Mouse (Mus musculus): ENCODE measurements around the gene Bbs4.

The Bbs4 gene

DNA sequence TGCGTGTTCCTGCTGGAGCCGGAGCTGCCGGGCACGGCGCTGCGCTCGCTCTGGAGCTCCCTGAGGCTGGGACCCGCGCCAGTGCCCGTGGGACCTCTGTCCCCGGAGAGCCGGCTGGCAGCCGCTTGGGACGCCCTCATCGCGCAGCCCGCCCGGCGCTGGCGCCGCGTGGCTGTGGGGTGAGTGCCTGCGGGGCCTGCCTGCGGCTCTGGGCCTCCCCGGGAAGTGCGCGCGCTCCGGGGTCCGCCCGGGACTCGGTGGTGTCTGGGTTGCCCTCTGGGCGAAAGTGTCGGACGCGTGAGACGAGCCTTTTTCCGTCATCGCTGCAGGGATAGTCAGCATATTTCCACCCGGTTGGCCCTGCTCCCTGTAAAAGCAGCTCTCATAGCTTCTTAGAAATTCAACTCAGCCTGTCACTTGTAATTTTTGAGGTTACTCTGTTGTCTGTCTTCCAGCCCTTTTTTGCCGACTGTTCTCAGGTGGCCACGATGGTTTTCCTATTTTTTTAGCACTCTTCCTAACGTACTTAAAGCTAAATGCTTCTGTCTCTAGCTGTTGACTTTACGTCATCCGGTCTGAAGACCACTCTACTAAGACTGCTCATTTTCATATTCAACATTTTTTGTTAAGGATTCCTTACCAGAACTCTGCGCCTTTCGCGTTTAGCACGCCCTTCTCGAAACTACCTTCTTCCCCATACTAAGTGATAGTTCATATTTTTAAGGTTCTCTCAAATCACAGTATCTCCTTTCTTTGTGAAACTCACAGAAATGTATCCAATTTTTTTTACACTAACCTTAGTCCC, 61.4 kb downstream of the Bbs4 start:
- DNase-seq (ENCODE audit: low spot score) = no peak

DNA sequence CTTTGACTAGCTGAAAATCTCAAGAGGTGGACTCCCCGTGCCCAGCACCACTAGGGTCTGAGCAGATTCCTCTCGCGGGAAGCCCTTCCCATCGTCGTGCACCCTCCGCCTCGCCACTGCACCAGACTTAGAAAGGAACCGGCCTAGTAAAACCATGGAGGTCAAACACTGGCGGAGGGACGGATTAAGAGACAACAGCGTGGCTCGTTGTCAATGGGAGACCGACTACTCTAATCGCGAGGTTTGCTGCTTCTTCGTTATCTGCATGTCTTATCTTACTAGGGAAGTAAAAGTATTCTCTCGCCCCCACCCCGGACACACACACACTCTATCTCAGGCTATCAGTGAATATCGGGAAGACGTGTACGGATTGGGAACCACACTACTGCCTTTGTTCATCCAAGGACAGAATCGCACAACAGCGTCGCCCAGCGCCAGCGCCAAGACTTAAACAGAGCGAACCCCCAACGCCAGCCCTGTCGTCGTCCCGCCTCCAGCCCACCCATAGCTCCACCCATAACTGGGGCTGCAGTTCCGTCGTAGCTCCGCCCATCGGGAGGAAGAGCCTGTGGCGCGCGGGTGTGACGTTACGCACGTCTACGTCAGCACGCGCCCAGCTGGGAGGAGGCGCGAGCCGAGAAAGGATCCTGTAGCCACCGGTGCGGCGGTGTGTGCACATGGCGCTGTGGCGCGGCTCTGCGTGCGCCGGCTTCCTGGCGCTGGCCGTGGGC, 62.2 kb downstream of the Bbs4 start, which contains the start of gene Adpgk:
Gene Adpgk, plus strand, starts transcription at position 602 of the 731 bp plus-strand sequence.
- DNase-seq (ENCODE audit: low spot score) = peak; percentile 82

GRCm38 (mm10) chr9:59289529-59290115, 63.7 kb downstream of the Bbs4 start:
- DNase-seq (ENCODE audit: low spot score) = no peak

GRCm38 (mm10) chr9:59288685-59289410, 64.5 kb downstream of the Bbs4 start:
- no peak for DNase-seq (ENCODE audit: low spot score)

GRCm38 (mm10) chr9:59288058-59288457, 65.2 kb downstream of the Bbs4 start:
- no peak for DNase-seq (ENCODE audit: low spot score)

DNA sequence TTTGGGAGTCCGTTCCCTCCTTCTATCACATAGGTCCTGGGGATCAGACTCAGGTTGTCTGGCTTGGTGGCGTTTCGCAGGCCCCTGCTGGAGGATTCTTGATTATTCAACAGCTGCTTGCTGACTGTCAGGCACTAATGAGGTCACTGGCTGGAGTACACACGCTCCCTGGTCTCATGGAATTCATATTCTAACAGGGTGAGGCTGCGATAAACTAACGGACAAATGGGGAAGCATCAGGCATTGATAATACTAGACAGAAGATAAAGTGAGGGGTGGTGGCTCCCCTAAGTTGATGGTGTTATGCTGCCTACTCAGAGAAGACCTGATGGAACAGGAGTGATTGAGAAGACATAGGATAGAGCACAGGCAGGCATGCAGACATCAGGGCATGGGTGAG, 67.7 kb downstream of the Bbs4 start:
- DNase-seq (ENCODE audit: low spot score) = no peak

DNA sequence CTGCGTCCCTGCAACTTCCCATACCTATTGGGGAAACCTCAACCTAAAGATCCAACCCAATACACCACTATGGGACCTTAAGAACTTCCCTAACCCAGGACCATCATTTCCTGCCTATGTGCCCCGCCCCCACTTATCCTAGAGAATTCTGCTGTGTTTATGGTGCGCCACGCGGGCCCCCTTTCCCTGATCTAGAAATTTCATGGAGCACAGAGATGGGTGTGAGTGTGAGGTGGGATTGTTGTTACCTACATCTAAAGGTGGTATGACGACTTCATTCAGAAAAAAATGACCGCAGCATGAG, 70.7 kb downstream of the Bbs4 start:
- no peak for DNase-seq (ENCODE audit: low spot score)

DNA sequence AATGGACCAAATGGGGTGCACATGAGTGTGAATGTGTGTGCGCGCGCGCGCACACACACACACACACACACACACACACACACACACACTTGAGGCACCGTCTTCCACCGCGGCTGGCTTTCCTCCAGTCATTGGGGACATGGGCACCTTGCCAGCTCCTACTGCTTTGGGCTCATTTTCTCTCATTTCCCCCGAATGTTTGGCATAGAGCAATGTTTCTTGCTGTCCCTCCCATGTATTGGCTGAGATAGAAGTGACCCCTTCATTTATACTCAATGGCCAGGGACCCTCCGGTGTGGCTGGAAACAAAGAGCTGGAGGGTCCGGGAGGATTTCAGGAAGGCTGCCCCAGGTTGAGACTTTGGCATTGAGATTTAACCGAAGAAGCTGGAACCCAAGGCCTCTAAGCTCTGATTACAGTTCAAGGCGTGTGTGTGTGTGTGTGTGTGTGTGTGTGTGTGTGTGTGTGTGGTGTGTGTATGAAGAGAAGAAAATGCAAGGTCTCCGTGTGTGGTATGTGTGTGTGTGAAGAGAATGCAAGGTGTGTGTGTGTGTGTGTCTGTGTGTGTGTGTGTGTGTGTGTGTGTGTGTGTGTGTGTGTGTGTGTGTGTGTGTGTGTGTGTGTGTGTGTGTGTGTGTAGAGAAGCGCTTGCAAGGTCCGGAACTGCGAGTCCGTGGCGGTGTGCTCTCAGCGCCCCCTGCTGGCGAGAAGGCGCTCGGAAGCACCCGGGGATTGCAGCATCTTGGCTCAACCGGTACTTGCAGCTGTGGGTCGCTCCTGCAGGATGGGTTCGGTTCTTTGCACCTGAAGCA, 71.2 kb downstream of the Bbs4 start:
- DNase-seq (ENCODE audit: low spot score) = peak; percentile 56

DNA sequence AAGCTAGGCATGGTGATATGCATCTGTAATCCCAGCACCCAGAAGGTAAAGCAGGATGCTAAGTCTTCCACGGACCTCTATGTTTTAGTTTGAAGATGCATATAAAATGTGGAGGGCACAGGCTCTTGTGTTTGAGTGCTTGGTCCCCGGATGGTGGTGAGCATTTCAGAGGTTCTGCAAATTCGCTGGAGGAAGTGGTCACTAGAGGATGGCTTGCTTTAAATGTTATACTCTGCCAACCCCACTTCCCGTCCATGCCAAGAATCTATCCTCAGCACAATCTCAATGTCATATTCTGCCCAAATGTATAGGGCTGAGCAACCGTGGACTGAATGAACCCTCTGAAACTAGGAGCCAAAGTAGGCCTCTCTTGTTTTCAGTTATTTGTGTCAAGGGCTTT, 72.4 kb downstream of the Bbs4 start:
- no peak for DNase-seq (ENCODE audit: low spot score)

- DNase-seq (ENCODE audit: low spot score) = no peak
Measured at GRCm38 (mm10) chr9:59278694-59279093, 74.6 kb downstream of the Bbs4 start.

GRCm38 (mm10) chr9:59278199-59278598, 75.1 kb downstream of the Bbs4 start:
- DNase-seq (ENCODE audit: low spot score) = no peak

DNA sequence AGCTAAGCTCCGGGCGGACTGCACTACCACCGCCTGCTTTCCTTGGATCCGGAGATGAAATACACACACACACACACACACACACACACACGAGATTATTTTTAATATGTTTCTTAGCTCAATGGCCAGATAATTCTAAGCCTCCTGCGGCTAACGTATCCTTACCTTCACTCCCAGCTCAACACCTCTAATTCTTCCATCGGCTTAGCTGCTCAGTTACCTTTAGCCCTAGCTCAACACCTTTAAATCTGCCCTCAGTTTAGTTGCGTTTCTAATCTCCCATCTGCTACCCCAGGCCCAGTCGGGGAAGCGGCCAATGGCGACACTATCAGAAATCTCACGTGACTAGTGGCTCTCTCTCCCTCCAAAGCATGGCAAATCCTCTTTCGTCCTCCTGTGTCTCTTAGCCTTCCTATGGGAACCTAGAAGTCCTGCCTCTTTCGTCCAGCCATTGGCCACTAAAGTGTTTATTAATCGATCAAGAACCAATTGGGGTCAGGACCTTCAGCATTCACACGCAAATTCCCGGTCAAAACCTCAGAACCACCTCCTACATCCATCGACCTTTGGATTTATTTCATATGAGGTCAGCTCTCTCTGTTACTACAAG, 78.4 kb downstream of the Bbs4 start:
- DNase-seq (ENCODE audit: low spot score) = no peak

GRCm38 (mm10) chr9:59273199-59273598, 80.1 kb downstream of the Bbs4 start:
- no peak for DNase-seq (ENCODE audit: low spot score)
